Mouse (Mus musculus) liver, embryonic 14.5 days (tissue): ENCODE measurements around the gene Fap. TPM values are rescaled to one million over a fixed set of nuclear protein-coding genes. Genes with fewer than 3 reads are reported as not detected.

Experiments
- ATAC-seq: fragments of 200-750 bp; cut with Nextera tagmentation; 2 replicates; pipeline ENCODE4 v1.8.0; 2017; ENCODE audit warnings: moderate number of reproducible peaks, mild to moderate bottlenecking, moderate library complexity; ENCODE audit not compliant: insufficient read depth
- DNase-seq, 3 experiments: peaks; one replicate each; pipeline ENCODE4 v3.0.0-alpha.2; 2012 to 2013; ENCODE audit warnings: low read depth in 3 of 3, low spot score in 3 of 3
- H3K27ac ChIP-seq: fragments of 300-500 bp; sonication (generic); 2 replicates; pipeline ENCODE4 v1.5.1; 2014; ENCODE audit warnings: moderate library complexity, mild to moderate bottlenecking, control low read depth, inconsistent platforms
- H3K27me3 ChIP-seq: fragments of 300-500 bp; sonication (generic); 2 replicates; pipeline ENCODE4 v1.6.1; 2014; ENCODE audit warnings: mild to moderate bottlenecking, low read length, moderate library complexity; ENCODE audit not compliant: control insufficient read depth, insufficient read depth
- H3K36me3 ChIP-seq: fragments of 300-500 bp; sonication (generic); replicated peaks from 2 replicates; pipeline ENCODE4 v1.6.1; 2014; ENCODE audit warnings: low read depth; ENCODE audit not compliant: control insufficient read depth, insufficient read depth
- H3K4me1 ChIP-seq, 2 experiments: fragments of 200-500 bp in 1 of 2; fragments of 300-500 bp in 1 of 2; sonication (generic) in 1 of 2; replicated peaks; 2 replicates each; pipeline ENCODE4 v1.6.1; 2012 to 2014; ENCODE audit warnings: antibody characterized with exemption in 1 of 2, inconsistent platforms in 1 of 2, low read length in 1 of 2; ENCODE audit not compliant: control insufficient read depth in 2 of 2, insufficient read depth in 2 of 2
- H3K4me2 ChIP-seq: fragments of 300-500 bp; sonication (generic); 2 replicates; pipeline ENCODE4 v1.6.1; 2014; ENCODE audit warnings: low read depth, mild to moderate bottlenecking, control low read depth, moderate library complexity
- H3K4me3 ChIP-seq, 2 experiments: fragments of 200-500 bp in 1 of 2; fragments of 300-500 bp in 1 of 2; sonication (generic) in 1 of 2; 2 replicates each; pipeline ENCODE4 v1.5.1; 2012 to 2014; ENCODE audit warnings: low read depth in 2 of 2, low read length in 2 of 2, mild to moderate bottlenecking in 2 of 2, control low read depth in 1 of 2, inconsistent platforms in 1 of 2, moderate library complexity in 1 of 2; ENCODE audit not compliant: insufficient read depth in 1 of 2
- H3K9ac ChIP-seq: fragments of 300-500 bp; sonication (generic); replicated peaks from 2 replicates; pipeline ENCODE4 v1.6.1; 2014; ENCODE audit warnings: mild to moderate bottlenecking, control low read depth, moderate library complexity
- H3K9me3 ChIP-seq: fragments of 300-500 bp; sonication (generic); 2 replicates; pipeline ENCODE4 v1.6.1; 2016; ENCODE audit warnings: low read length, mixed read lengths; ENCODE audit not compliant: control insufficient read depth
- CTCF ChIP-seq: IDR thresholded peaks from 2 replicates; pipeline ENCODE4 v1.5.1; 2016; ENCODE audit warnings: antibody characterized with exemption, low read depth, control low read depth
- EP300 ChIP-seq: IDR thresholded peaks from 2 replicates; pipeline ENCODE4 v1.6.1; 2016; ENCODE audit warnings: antibody characterized with exemption, low read depth
- WGBS: fragments of 180-500 bp; shearing (Covaris S2); extraction: QIAGEN DNeasy Blood & Tissue Kit; methylation state at CpG from one replicate; pipeline ENCODE4 v1.1.7; 2014; ENCODE audit not compliant: insufficient replicate concordance; 5-methylcytosine and 5-hydroxymethylcytosine counted together
- polyA plus RNA-seq, 2 experiments: library from polyadenylated mRNA; depleted of rRNA in 1 of 2; stranded (reverse) in 1 of 2; unstranded in 1 of 2; fragments of >200 nt; fragmentation: Nextera tagmentation in 1 of 2; extraction: Ambion mirVana in 1 of 2; gene quantifications; 2 replicates each; pipeline versions ENCODE4 v1.2.1 to v1.2.3; 2012 to 2014

Fap gene
- polyA plus RNA-seq, 2 experiments, result 0.12 to 0.17 TPM

DNA sequence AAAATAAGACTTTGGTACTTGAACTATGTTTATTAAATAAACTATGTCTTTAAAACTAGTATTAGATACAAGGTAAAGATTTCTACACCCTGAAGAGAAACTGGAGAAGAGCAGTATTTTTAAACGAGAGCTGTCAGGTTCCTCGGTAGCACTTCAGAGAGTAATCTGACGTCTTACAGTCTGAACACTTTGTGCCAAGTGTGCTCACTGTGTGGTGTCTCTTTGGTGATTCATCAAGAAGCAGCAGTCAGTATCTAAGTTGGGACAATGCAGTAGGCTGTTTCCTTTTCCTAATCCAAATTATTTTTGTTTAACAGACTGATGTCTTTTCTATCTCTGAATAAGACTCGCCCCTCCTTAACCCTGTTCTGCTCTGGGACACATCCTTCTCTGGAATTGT, 78.5 kb downstream of the Fap start:
- Histone ChIP-seq H3K9me3 (no peaks in the 10 kb centered on the region), H3K36me3 (no peaks in the 10 kb centered on the region), H3K27me3 (no peaks in the 10 kb centered on the region), H3K4me3 (no peak overlapping the region), H3K27ac (no peak overlapping the region), H3K9ac (no peak overlapping the region), H3K4me2 (no peak overlapping the region), H3K4me1 (no peaks in the 10 kb centered on the region)
- no peak for DNase-seq
- 56% methylated on average over 4 of the region's 4 CpGs for WGBS
- TF ChIP-seq CTCF (no peak), EP300 (no peak)
- ATAC-seq, result no peak

DNA sequence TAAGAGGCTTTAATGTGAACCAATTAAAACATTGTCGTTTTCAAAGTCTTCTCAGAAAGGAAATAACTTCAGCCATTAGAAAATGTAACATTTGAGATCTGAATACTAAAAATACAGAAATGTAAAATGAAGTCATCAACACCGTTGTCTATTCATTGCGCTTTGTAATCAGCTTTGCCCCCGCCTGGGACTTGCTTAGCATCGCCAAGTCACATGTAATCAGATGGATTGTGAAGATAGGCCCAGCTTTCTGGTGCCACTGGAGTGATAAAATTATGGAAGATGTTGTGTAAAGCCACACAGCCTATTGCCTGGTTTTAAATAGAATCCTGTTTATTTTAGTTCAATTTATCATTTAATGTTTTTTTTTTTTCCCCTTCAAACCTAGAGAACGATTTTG, 84.0 kb downstream of the Fap start:
- no peak for DNase-seq
- H3K9me3 ChIP-seq, result no peaks in the 10 kb centered on the region
- TF ChIP-seq EP300, result no peak
- TF ChIP-seq CTCF, result no peak
- no peak overlapping the region for H3K4me3 ChIP-seq
- ATAC-seq, result no peak
- H3K36me3 ChIP-seq, result no peaks in the 10 kb centered on the region
- no peaks in the 10 kb centered on the region for H3K27me3 ChIP-seq
- 69% methylated on average over 6 of the region's 6 CpGs for WGBS
- H3K27ac ChIP-seq, result no peak overlapping the region
- H3K9ac ChIP-seq, result no peak overlapping the region
- no peak overlapping the region for H3K4me2 ChIP-seq
- H3K4me1 ChIP-seq, result no peaks in the 10 kb centered on the region

DNA sequence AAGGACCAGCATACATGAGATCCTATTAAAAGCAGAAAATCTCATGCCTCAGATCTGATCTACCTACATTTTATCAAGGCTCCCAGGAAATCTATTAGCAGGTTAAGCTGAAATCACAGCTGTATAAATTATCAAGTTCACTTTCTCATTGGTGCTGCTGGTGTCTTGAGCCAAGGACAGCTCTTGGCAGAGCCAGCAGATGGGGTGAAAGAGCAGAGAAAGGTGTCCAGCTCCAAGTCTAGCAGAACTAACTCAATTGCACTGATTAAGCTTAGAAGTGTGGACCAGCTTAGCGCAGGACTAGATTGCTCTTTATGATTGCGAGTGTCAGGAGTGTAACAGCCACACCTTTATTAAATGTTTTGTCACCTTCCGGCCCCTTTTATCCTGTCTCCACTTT, 89.0 kb downstream of the Fap start:
- DNase-seq (no peak), ATAC-seq (no peak)
- TF ChIP-seq EP300, result no peak
- 0 out of 2 replicates have a peak, but pooled peaks have one; percentile 16 for TF ChIP-seq CTCF

DNA sequence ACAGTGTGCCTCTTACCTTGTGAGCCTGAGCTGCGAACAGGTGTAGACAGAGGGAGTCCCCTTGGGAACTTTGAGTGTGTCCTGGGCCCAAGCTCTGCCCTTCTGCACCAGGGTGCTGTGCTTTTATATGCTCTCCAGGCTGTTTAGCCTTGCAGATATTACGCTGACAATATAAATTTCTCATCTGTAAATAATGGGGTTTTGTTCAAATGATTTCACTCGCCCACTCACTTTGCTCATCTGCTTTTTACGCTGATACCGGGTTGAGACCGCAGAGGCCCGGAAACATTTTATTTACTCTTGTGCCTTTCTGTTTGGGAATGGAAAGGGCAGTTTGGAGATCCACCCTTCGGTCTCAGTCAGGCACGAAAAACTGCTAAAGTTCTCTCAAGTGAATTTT, 90.3 kb downstream of the Fap start, which contains the start of gene Gcg:
Gcg (minus strand) TSS at position 101 of the 400 bp plus-strand sequence.
- Histone ChIP-seq H3K27ac (no peak within 1 kb of the TSS), H3K9ac (no peak within 1 kb of the TSS), H3K36me3 (no peaks in the 10 kb centered on the region), H3K4me1 (no peaks in the 10 kb centered on the region), H3K9me3 (no peaks in the 10 kb centered on the region), H3K27me3 (no peaks in the 10 kb centered on the region), H3K4me2 (no peak within 1 kb of the TSS), H3K4me3 (no peak within 1 kb of the TSS)
- no peak for ATAC-seq
- WGBS, result 75% methylated on average over 9 of the region's 9 CpGs
- no peak for TF ChIP-seq CTCF
- DNase-seq, result no peak

More for the DNA sequence above, 89.0 kb downstream of the Fap start:
- H3K27me3 ChIP-seq, result no peaks in the 10 kb centered on the region
- H3K9me3 ChIP-seq, result no peaks in the 10 kb centered on the region
- no peak overlapping the region for H3K9ac ChIP-seq
- H3K4me3 ChIP-seq, result no peak overlapping the region
- WGBS, result 71% methylated on average over 3 of the region's 3 CpGs
- H3K4me1 ChIP-seq, result no peaks in the 10 kb centered on the region
- no peaks in the 10 kb centered on the region for H3K36me3 ChIP-seq
- no peak overlapping the region for H3K4me2 ChIP-seq
- H3K27ac ChIP-seq, result no peak overlapping the region

DNA sequence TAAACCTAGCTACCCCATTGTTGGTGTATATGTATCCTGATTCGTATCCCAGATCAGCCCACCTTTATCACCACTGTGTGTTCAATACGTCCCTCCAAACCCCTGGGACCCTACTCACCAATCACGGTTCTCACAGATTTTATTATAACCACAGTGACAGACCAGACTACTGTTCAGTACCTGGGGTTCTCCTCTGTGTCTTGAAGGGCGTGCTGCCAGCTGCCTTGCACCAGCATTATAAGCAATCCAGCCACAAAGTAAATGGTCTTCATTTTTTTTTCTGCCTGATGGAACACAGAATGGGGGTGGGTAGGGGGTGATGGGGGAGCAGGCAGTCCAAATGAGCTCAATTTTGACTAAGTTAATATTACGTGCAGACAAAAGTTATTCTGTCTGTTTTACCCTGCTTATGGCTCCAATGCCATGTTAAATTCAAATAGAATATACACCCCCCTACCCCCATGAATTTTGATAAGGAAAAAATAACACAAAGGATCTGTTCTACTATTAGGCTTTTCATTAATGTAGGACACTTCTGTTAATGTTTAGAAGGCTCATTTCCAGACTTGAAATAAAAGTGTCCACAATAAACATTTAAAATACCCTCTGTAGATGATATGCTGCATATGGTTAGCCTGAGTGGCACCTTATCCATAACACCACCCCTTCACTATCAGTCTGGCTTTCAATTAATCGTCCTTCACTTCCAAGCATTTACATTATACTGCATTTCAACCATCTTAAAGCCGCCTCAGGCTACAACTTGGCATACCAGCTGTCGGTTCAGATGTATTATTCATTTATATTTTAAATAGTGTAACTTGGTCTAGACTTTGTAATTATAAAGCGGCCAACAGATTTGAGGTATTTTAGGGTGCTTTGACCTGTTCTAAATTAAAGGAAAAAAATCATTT, 93.3 kb downstream of the Fap start:
- Histone ChIP-seq H3K27me3 (no peaks in the 10 kb centered on the region), H3K36me3 (no peaks in the 10 kb centered on the region), H3K27ac (no peak overlapping the region), H3K4me1 (no peaks in the 10 kb centered on the region), H3K4me3 (no peak overlapping the region), H3K9ac (no peak overlapping the region), H3K4me2 (no peak overlapping the region), H3K9me3 (no peaks in the 10 kb centered on the region)
- 59% methylated on average over 9 of the region's 9 CpGs for WGBS
- no peak for ATAC-seq
- no peak for DNase-seq
- TF ChIP-seq EP300 (no peak), CTCF (no peak)
